Mouse (Mus musculus): ENCODE measurements around the gene Lefty1.

- TF ChIP-seq EP300 (IDR thresholded peaks at IDR 0.05; ENCODE audit: low read depth): no peak
- TF ChIP-seq CTCF (IDR thresholded peaks at IDR 0.05; ENCODE audit: low read depth): no peak
Observed at GRCm38 (mm10) chr1:180952808-180953207, 18.0 kb downstream of the Lefty1 start.

Measured in liver, postnatal 0 days (tissue).